Mouse (Mus musculus) hematopoietic multipotent progenitor cell, adult 10-12 weeks (in vitro differentiated cells): ENCODE results near the gene Dpp4. TPM values are rescaled to one million over a fixed set of nuclear protein-coding genes. Genes with fewer than 3 reads are reported as not detected.

ENCODE experiments used
- polyA plus RNA-seq: library from polyadenylated mRNA; stranded (reverse); fragments of >175 nt; gene quantifications from 2 replicates; pipeline ENCODE4 v1.2.3, GENCODE M21; 2012; ENCODE audit warnings: low replicate concordance

Gene Dpp4
- polyA plus RNA-seq, result 3.4 and 9.3 TPM in 2 replicates

GRCm38 (mm10) chr2:62412081-62412821 lies at the start of gene Dpp4:
Dpp4 (minus strand) TSS chr2:62412231.

Other genes with a start within 250 kb of the Dpp4 start
- not detected in 2 replicates for gene Gcg, start 71.4 kb upstream of the Dpp4 start, polyA plus RNA-seq
- gene Fap, start 161.8 kb upstream of the Dpp4 start, polyA plus RNA-seq, result not detected in 2 replicates
- gene Ifih1, start 234.0 kb upstream of the Dpp4 start, polyA plus RNA-seq, result 5.8 and 11.0 TPM in 2 replicates